Mouse (Mus musculus): ENCODE data around the gene Aph1b. TPM values are rescaled to one million over a fixed set of nuclear protein-coding genes. Genes with fewer than 3 reads are reported as not detected.

Aph1b gene
- polyA plus RNA-seq, 1 experiment from 2014 or later, result 24.7 TPM

DNA sequence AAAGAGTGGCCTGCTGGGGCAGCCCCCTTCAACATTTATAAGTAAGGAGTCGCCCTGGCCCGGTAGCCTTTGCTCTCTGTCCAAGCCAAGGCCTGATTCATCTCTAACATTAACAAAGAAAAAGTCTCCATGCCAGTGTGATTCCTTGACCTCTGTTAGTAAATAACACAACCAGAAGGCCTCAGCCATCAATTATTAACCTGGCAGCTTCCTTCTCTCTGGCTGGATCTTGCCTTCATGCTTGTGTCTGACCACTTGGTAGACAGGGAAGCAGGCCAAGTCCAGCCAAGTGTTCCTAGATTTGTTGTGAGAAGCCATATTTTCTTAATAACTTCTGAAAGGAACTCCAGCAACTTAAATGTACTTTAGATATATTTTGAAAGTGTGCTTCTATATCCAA lies 58.7 kb downstream of the Aph1b start:
- 92% methylated on average over 2 of the region's 2 CpGs for WGBS
- H3K9me3 ChIP-seq (replicated peaks), result no peaks in the 10 kb centered on the region
- no peaks in the 10 kb centered on the region for H3K27me3 ChIP-seq
- H3K36me3 ChIP-seq (ENCODE audit: poor library complexity, severe bottlenecking), result no peaks in the 10 kb centered on the region
- no peak overlapping the region for H3K4me2 ChIP-seq
- H3K9ac ChIP-seq, result no peak overlapping the region
- no peak for ATAC-seq
- H3K4me1 ChIP-seq, result no peaks in the 10 kb centered on the region
- no peak overlapping the region for H3K4me3 ChIP-seq
- no peak overlapping the region for H3K27ac ChIP-seq

DNA sequence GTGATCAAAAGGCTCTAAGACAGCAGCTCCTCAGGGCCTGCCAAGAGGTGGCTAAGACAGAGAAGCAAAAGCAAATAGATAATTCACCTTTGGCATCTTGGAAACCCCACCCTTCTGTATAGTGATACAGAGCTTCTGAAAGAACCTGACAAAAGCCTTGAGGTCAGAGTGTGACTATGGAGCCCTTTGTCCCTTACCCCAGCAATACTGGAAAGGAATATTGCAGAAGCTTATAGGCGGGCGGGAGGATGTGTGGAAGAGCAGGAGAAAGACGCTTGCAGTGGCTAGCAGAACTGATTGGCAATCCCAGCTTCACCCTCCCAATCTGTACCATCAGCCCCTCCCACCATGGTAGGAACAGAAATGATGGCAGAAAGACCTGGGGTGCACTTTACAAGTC lies 59.3 kb downstream of the Aph1b start:
- H3K4me3 ChIP-seq, result no peak overlapping the region
- ATAC-seq, result no peak
- H3K27ac ChIP-seq, result no peak overlapping the region
- H3K4me2 ChIP-seq, result no peak overlapping the region
- no peaks in the 10 kb centered on the region for H3K36me3 ChIP-seq (ENCODE audit: poor library complexity, severe bottlenecking)
- H3K4me1 ChIP-seq, result no peaks in the 10 kb centered on the region
- no peaks in the 10 kb centered on the region for H3K9me3 ChIP-seq (replicated peaks)
- H3K27me3 ChIP-seq, result no peaks in the 10 kb centered on the region
- no peak overlapping the region for H3K9ac ChIP-seq
- 89% methylated on average over 3 of the region's 3 CpGs for WGBS

DNA sequence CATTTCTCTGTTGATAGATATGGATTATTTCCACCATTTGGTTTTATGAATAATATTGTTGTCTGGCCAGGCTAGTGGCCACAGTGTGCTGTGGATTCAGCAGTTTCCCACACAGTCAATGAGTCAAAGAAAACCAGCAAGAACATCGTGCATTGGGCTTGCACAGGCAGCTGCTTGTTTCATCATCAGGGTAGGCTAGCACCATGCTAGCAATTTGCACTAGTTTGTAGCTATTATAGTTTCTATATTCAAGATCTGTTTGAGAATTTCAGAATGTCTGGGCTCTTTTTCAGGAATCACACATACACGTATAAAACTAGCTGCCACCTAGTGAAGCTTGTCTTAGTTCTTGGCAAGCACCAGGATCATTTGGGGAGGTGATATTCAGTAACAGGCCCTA lies 60.2 kb downstream of the Aph1b start:
- no peak for ATAC-seq
- no peaks in the 10 kb centered on the region for H3K27me3 ChIP-seq

DNA sequence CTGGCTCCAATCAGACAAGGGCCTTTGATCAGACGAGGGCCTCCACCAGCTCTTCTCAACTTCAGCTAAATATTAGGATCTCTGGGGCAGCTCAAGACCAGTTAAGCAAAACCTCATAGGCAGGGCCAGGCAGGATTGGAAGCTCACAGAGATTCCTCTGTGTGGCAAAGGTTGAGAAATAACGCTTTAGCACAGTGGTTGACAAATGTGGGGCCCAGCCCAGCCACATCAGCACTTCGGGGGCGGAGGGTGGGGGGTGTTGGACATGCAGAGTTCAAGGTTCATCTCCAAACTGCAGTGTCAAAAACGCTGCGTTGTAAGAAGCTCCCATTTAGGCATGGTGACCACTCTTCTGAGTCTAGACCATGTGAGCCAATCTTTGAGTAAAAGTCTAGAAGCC lies 60.7 kb downstream of the Aph1b start:
- no peak for ATAC-seq
- no peaks in the 10 kb centered on the region for H3K4me1 ChIP-seq
- 91% methylated on average over 6 of the region's 6 CpGs for WGBS
- no peak overlapping the region for H3K4me2 ChIP-seq
- H3K36me3 ChIP-seq (ENCODE audit: poor library complexity, severe bottlenecking), result no peaks in the 10 kb centered on the region
- no peak overlapping the region for H3K4me3 ChIP-seq
- no peaks in the 10 kb centered on the region for H3K27me3 ChIP-seq
- H3K27ac ChIP-seq, result no peak overlapping the region
- H3K9me3 ChIP-seq (replicated peaks), result no peaks in the 10 kb centered on the region
- H3K9ac ChIP-seq, result no peak overlapping the region

More for the DNA sequence above, 60.2 kb downstream of the Aph1b start:
- Histone ChIP-seq H3K4me2 (no peak overlapping the region), H3K27ac (no peak overlapping the region), H3K9me3 (replicated peaks) (no peaks in the 10 kb centered on the region), H3K36me3 (ENCODE audit: poor library complexity, severe bottlenecking) (no peaks in the 10 kb centered on the region), H3K4me1 (no peaks in the 10 kb centered on the region), H3K4me3 (no peak overlapping the region), H3K9ac (no peak overlapping the region)
- 91% methylated on average over 2 of the region's 2 CpGs for WGBS

DNA sequence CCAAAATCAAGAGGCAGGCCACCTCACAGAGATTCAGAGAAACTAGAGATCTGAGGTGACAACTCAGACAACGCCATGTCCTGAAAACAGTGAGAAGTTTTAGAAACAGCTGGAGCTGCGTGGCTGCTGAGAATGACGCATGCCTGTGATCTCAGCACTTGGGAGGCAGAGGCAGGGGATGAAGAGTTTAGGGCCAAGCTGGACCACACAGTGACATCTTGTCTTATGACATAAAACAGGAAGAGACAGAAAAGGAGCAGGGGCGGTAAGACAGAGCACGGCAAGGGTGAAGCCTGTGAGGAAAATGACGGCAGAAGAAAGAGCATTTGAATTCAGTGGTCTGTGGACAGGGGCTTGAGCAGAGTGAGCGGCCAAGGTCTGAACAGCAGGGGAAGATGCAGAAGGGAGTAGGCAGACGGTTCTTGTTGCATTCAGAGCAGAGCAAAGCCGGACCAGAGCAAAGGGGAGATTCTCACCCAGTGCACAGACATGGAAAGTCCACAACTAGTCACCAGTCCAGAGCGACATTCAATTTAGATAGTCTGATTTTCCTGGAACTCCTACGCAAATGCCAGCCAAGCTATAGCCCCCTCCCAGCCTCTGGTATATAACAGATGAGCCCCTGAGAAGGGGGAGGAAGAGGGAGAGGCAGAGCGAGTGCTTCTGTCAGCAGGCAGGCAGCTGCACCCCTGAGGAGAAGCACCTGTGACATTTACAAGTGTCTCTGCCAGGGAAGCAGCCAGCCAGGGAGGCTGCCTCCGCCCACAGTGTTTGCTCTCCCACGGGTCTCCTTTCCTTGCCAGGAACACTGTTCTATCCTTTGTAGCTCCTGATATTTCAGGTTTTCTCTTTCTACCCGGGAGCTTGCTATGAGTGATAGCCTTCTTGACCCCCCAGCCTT lies 62.2 kb downstream of the Aph1b start:
- Histone ChIP-seq H3K9me3 (replicated peaks) (no peaks in the 10 kb centered on the region), H3K4me2 (no peak overlapping the region), H3K4me1 (no peaks in the 10 kb centered on the region), H3K4me3 (no peak overlapping the region), H3K27ac (no peak overlapping the region), H3K9ac (no peak overlapping the region), H3K36me3 (ENCODE audit: poor library complexity, severe bottlenecking) (no peaks in the 10 kb centered on the region), H3K27me3 (no peaks in the 10 kb centered on the region)
- 0 out of 2 replicates have a peak, but pooled peaks have one; percentile 36 for ATAC-seq
- 57% methylated on average over 15 of the region's 15 CpGs for WGBS

DNA sequence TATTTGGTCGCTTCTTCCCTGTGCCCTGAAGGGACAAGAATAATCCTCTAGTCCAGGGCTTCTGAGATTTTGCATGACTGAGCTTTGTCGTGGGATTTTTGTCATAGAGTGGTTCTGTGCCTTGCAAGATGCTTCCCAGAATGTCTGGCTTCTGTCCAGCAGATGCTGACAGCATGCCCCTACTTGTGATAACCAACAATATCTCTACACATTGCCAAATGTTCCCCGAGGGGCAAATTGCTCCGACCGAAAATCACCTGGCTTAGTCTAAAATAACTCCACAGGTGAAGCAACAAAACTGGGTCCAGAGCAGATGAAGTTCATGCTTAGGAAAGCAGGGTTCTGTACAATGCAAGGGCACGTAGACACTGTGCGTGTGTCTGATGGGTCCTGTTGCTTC lies 64.0 kb downstream of the Aph1b start:
- Histone ChIP-seq H3K27ac (no peak overlapping the region), H3K36me3 (ENCODE audit: poor library complexity, severe bottlenecking) (no peaks in the 10 kb centered on the region), H3K27me3 (no peaks in the 10 kb centered on the region), H3K4me3 (no peak overlapping the region), H3K4me2 (no peak overlapping the region), H3K9ac (no peak overlapping the region), H3K4me1 (no peaks in the 10 kb centered on the region), H3K9me3 (replicated peaks) (no peaks in the 10 kb centered on the region)
- 85% methylated on average over 7 of the region's 7 CpGs for WGBS
- no peak for ATAC-seq

DNA sequence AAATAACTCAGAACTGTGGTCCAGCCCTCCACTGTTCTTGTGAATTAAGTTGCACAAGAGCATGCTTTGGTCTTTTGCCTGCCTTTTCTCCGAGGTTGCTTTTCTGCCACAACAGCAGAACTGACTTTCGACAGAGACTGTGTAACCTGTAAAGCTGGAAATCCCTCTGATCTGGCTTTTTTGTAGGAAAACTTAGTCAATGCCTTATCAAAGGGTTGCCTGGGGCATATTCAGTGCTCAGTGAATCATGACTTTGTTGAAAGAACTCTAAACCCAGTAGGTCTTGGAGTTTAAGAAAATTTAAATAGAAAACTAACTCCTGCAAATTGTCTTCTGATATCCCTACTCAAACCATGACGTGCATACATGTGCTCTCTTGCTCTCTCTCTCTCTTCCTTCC lies 64.7 kb downstream of the Aph1b start:
- no peak for ATAC-seq
- Histone ChIP-seq H3K9me3 (replicated peaks) (no peaks in the 10 kb centered on the region), H3K36me3 (ENCODE audit: poor library complexity, severe bottlenecking) (no peaks in the 10 kb centered on the region), H3K27ac (no peak overlapping the region), H3K27me3 (no peaks in the 10 kb centered on the region), H3K4me1 (no peaks in the 10 kb centered on the region), H3K4me2 (no peak overlapping the region), H3K4me3 (no peak overlapping the region), H3K9ac (no peak overlapping the region)
- WGBS, result 57% methylated on average over 3 of the region's 3 CpGs

DNA sequence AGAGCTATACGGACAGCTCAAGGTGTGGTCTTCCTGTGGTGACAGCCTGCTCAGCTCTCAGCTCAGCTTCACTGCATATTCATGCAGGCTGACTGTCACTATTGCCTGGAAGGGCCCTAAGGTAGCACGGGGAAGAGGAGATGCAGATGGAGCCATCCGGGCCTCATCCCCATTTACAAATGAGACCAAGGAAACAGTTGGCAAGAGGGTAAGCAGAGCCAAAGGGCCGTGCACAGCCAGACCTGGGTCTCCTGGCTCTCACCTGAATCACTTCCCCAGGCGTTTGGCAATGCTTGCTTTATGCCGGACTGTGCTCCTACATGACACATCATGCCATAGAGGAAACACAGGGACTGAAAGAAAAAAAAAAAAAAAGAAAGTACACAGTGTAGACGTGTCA lies 68.0 kb downstream of the Aph1b start:
- no peaks in the 10 kb centered on the region for H3K9me3 ChIP-seq (replicated peaks)
- WGBS, result 74% methylated on average over 7 of the region's 7 CpGs
- H3K4me2 ChIP-seq, result no peak overlapping the region
- no peak overlapping the region for H3K27ac ChIP-seq
- no peaks in the 10 kb centered on the region for H3K27me3 ChIP-seq
- peaks cover 12% of the 10 kb centered on the region for H3K4me1 ChIP-seq
- H3K4me3 ChIP-seq, result no peak overlapping the region
- ATAC-seq, result no peak
- no peak overlapping the region for H3K9ac ChIP-seq
- no peaks in the 10 kb centered on the region for H3K36me3 ChIP-seq (ENCODE audit: poor library complexity, severe bottlenecking)

DNA sequence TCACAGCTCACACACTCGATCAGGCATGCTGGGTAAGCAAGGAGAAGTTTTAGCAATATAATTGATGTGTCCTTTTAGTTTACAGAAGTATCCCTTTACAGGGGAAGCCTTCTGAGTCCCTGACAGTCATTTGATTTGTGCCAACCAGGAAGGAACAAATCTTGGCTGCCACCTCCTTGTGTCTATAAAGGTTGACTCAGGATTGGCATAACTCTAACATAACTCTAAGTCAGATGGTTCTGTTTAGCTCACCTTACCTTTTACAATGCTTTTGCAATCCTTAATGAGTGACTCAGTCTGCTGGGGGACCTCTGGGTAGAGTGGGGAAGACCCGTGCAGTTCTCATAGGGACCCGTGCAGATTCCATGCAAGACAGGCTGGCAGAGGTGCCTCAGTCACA lies 69.7 kb downstream of the Aph1b start:
- Histone ChIP-seq H3K4me3 (no peak overlapping the region), H3K4me2 (no peak overlapping the region), H3K9ac (no peak overlapping the region), H3K27me3 (no peaks in the 10 kb centered on the region), H3K36me3 (ENCODE audit: poor library complexity, severe bottlenecking) (no peaks in the 10 kb centered on the region), H3K27ac (no peak overlapping the region), H3K9me3 (replicated peaks) (no peaks in the 10 kb centered on the region), H3K4me1 (peaks cover 15% of the 10 kb centered on the region)
- no peak for ATAC-seq
- whole genome bisulfite sequencing, result 83% methylated on average over 3 of the region's 3 CpGs

Other genes with a start within 250 kb of the Aph1b start
- gene Usp3, start 202.3 kb downstream of the Aph1b start, polyA plus RNA-seq (2015; fragmentation: Nextera tagmentation; extraction: Ambion mirVana), result 127 and 131 TPM in 2 replicates
- 2.5 and 3.1 TPM in 2 replicates for gene Car12, start 81.8 kb downstream of the Aph1b start, polyA plus RNA-seq (2015; fragmentation: Nextera tagmentation; extraction: Ambion mirVana)
- 0.22 and 0.31 TPM in 2 replicates for gene Gm10647, start 1.5 kb upstream of the Aph1b start, polyA plus RNA-seq (2015; fragmentation: Nextera tagmentation; extraction: Ambion mirVana)
- gene Aph1c, start 39.2 kb upstream of the Aph1b start, polyA plus RNA-seq (2015; fragmentation: Nextera tagmentation; extraction: Ambion mirVana), result 1.4 and 2.9 TPM in 2 replicates
- gene Rab8b, start 124.2 kb upstream of the Aph1b start, polyA plus RNA-seq (2015; fragmentation: Nextera tagmentation; extraction: Ambion mirVana), result 41.0 and 43.8 TPM in 2 replicates
- 470 and 585 TPM in 2 replicates for gene Rps27l, start 150.6 kb upstream of the Aph1b start, polyA plus RNA-seq (2015; fragmentation: Nextera tagmentation; extraction: Ambion mirVana)
- gene Lactb, start 180.0 kb upstream of the Aph1b start, polyA plus RNA-seq (2015; fragmentation: Nextera tagmentation; extraction: Ambion mirVana), result 8.1 and 8.5 TPM in 2 replicates